Mouse (Mus musculus) erythroblast, embryonic 14.5 days (primary cell): ENCODE results near the gene Gnb1.

ENCODE experiments used
- GATA1 ChIP-seq: IDR thresholded peaks from 2 replicates; pipeline ENCODE4 v1.6.1; 2012; ENCODE audit warnings: low read length, inconsistent platforms, mixed read lengths
- TAL1 ChIP-seq: IDR thresholded peaks from 3 replicates; pipeline ENCODE4 v1.6.1; 2012; ENCODE audit warnings: low read length, inconsistent platforms, mixed read lengths

- TF ChIP-seq TAL1 (no peak), GATA1 (no peak)
Measured at GRCm38 (mm10) chr4:155463050-155463449, 28.1 kb upstream of the Gnb1 start.
